Mouse (Mus musculus) urinary bladder, adult 2 months (tissue): Measurements from ENCODE around the gene Wiz. TPM values are rescaled to one million over a fixed set of nuclear protein-coding genes. Genes with fewer than 3 reads are reported as not detected.
A peak's percentile ranks its signal among the peaks of the same experiment; 100 is the strongest.

Experiments used
- DNase-seq: peaks from one replicate; pipeline ENCODE4 v3.0.0; 2022; ENCODE audit warnings: low spot score
- polyA plus RNA-seq: library from polyadenylated mRNA; depleted of rRNA; stranded (reverse); fragments of >200 nt; gene quantifications from 2 replicates; pipeline ENCODE4 v1.2.3, GENCODE M21; 2012

Gene Wiz
- polyA plus RNA-seq, 1 experiment = 28.3 TPM

- no peak for DNase-seq
Observed at GRCm38 (mm10) chr17:32378786-32379185, 10.5 kb downstream of the Wiz start.

GRCm38 (mm10) chr17:32377137-32377536 lies 12.1 kb downstream of the Wiz start:
- no peak for DNase-seq

DNA sequence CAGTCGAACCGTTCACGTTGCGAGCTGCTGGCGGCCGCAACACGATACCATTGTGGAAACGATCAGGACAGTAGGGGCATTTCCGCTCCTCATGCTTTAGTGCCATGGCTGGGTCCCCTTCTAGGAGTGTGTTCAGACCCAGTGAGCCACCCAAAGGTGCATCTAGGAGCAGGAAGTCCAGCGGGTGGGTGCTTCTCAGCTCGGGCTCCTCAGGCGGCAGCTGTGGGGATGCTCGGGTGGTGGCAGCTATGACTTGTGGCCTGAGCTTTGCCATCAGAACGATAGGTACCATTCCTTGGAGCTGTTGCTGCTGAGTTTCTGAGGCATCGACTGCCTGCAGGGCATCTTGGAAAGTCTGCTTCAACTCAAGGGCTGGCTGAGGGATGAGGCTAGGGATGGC lies 12.8 kb downstream of the Wiz start:
- DNase-seq = no peak

- DNase-seq = no peak
Observed at GRCm38 (mm10) chr17:32368991-32369578, 20.2 kb downstream of the Wiz start.

- DNase-seq = no peak
Observed at GRCm38 (mm10) chr17:32367706-32368105, 21.5 kb downstream of the Wiz start.

- no peak for DNase-seq
Observed at GRCm38 (mm10) chr17:32365296-32365695, 23.9 kb downstream of the Wiz start.

DNA sequence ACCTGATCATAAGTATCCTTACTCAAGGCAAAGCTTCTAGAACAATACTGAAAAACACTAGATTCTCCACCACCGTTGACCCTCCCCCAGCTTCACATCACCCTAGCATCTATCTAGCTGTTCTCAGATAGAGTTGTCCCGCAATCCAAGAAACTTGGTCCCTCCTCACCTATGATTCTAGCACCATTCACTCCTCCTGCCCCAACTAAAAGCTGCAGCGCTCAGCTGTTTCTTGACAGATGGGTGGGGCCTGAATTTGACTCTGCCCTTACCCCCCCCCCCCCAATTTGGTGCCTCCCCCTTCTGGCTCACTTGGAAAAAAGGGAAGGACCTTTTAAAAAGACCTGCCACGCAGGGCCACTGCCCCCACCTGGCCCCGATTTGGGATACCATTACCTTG lies 24.4 kb downstream of the Wiz start:
- no peak for DNase-seq

GRCm38 (mm10) chr17:32364331-32364730 lies 24.9 kb downstream of the Wiz start:
- peak; percentile 79 for DNase-seq

DNA sequence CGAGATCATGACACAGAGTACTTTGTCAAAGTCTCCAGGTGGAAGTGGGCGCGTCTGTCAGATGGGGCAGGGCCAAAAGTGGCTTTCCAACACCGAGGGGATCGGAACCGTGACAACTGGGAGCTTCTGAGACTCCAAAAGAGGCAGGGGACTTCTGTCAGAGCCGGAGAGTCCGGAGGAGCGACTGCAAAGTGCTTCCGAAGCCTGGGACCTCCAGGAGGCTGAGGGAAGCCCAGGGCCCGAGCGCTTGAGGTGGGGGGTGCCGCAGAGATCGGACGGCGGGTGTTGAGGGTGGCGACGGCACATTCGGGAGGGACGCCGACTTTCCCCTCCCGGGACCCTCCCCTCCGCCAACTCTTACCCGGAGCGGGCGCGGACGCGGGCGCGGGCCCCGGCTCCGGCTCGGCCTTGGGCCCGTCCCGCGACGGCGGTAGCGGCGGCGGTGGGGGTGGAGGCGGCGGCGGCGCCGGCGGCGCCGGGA lies 25.4 kb downstream of the Wiz start:
- DNase-seq = no peak

DNA sequence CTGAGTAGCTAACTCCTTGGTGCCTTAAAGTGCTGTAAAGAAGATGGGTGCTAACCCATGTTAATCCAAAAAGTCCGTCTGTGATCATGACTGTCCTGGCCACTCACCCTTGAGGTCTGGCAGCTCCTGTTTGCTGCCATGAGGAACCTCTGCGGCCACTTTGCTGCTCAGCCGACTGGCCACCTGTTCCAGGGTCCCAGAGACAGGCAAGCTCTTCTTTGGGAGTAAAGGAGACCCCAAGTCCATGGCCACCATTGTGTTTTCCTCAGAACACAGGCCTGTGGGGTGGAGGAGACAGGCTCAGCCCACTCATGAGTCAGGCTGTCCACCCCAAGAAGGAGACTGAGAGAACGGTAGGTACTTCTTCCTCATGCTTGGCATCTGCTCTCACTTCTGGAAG lies 26.6 kb downstream of the Wiz start:
- no peak for DNase-seq

GRCm38 (mm10) chr17:32359928-32360327 lies 29.3 kb downstream of the Wiz start:
- DNase-seq = no peak

GRCm38 (mm10) chr17:32358943-32359340 lies 30.3 kb downstream of the Wiz start:
- DNase-seq = no peak

GRCm38 (mm10) chr17:32358192-32358942 lies 30.9 kb downstream of the Wiz start:
- no peak for DNase-seq

DNA sequence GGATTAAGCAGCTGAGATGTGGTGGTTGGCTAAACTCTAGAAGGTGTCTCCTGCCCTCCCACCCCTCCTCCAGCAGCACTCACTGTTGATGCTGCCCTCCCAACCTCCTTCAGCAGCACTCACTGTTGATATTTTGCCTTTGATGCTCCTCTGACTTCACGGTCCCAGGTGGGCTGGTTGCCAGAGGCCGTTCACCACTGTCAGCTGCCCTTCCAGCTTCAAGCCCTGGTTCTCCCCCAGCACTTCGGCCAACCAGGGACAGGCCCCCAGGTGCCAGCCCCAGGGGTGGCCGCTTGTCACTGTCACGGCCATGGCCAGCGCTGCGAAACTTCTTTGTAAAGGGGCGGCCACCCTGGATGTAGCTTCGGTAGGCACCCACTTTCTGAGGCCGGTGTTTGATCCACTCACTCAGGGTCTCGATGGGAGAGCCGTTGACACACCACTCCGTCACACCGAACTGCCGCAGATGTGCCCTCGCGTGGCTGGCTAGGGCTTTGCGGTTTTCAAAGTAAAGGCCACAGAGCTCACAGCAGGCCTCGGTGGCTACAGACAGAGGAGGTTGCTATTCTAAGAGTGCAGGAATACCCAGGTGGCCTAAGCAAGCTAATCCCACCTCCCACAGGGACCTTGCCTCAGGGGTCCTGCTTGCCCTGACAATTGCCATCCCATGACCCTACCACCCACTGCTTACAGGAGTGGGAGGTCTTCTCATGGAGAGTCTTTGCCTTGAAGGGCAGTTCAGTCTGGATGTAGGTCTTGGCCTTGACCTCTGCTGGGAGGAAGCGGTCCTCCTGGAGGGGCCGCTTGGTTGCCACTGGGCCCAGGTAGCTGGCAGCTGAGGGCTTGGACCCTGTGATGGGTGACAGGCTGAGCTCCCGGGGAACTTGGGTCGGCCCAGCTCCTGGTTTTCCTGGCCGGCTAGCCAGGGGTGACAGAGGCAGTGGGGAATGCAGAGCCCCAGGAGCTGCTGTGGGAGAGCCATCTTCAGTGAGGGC lies 32.2 kb downstream of the Wiz start:
- DNase-seq = no peak

DNA sequence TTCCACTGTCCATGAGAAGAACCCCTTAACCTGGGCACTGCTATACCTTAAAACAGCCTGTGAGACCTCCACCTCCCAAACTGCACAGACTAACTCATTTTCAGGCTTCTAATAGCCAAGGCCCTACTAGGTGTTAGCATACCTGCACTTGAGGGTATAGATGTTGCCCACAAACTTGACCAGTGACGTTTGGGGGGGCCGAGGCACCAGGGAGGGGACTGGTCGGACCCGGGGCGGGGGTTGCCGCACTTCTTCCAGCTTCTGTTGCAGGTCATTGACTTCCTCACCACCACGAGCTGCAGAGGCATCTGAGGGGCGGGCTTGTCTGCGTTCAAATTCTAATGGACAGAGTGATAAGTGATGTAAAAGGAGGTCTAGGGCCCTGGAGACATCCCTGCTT lies 33.0 kb downstream of the Wiz start:
- DNase-seq = no peak

GRCm38 (mm10) chr17:32355031-32355430 lies 34.2 kb downstream of the Wiz start:
- DNase-seq = no peak

GRCm38 (mm10) chr17:32354211-32354610 lies 35.0 kb downstream of the Wiz start:
- DNase-seq = no peak

DNA sequence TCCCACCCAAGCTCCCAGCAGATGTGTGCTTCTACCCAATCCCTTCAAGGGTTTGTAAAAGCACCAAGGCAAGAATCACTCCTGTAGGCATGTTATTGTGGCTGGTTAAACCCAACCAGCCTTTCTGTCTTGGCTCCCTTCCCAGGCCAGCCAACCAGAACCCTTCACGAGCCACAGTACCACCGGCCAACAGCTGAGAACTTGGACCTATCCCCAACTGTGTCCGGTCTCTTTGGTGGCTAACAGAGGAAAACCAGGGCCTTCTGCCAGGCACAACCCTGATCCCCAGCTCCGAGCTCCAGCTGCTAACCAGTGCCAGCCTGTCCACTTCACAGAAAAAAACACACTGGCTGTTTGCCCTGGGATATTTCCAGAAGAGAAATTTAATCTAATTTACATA lies 35.5 kb downstream of the Wiz start:
- DNase-seq = no peak

DNA sequence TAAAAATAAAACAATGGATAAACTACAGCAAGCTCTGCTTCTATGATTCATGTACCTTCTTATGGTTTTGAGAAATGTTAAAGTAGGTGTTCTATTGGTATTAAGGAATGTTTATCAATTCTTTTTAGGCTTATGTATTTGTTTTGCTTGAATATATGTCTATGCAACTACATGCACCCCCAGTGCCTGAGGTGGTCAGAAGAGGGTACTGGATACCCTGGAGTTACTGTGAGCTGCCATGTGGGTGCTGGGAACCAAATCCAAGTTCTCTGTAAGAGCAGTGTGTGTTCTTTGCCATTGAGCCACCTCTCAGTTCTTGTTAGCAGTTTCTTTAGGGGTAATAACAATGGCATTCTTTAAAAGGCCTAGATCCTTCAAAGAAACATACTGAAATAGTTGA lies 37.5 kb downstream of the Wiz start:
- no peak for DNase-seq

DNA sequence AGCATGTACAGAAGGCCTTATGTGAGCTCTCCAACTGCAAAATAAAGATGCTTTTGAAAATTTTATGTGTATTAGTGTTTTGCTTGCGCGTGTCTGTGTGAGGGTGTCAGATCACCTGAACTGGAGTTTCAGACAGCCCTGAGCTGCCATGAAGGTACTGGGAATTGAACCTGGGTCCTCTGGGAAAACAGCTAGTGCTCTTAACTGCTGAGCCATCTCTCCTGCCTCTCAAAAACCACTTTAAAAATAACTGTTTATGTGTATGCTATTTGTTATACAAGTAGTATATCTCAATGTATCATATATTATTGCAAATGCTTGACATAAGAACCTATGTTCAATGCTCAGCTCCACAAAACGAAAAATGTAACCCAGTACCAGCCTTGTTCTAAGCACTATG lies 38.0 kb downstream of the Wiz start:
- no peak for DNase-seq

DNA sequence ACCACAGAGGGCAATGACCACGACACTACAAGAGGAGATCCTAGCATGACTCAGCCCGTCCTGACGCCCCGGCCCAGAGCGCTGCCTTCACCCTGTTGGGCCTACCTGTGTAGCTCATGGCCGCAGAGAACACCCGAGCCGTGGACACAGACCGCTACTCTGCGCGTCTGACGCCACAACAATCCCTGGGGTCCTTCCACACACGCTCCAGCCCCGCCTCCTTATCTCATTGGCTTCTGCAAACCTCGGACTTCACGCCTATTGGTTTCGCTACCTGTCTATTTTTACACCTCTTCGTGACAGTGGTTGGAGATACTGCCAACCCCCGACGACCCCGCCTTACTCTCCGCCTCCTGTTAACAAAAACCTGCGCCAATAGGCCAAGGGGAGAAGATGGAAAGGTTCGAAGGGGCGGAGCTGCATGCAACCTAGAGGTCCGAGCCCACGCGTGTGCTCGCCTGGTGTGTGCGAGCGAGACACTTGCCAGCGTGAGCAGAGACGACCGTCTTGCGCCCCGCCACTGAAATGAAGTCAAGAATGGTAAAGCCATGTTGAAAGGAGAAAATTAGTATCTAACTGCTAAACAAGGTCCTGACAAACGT lies 38.8 kb downstream of the Wiz start, which contains the start of gene Akap8l:
Gene Akap8l (minus strand): TSS at position 226 of the 602 bp plus-strand sequence.
- peak; percentile 85 for DNase-seq

- DNase-seq = no peak
Observed at GRCm38 (mm10) chr17:32349851-32350381, 39.3 kb downstream of the Wiz start.
